Mouse (Mus musculus): ENCODE results near the gene Ulk4.

The Ulk4 gene

GRCm38 (mm10) chr9:120985009-120985408, 292.0 kb downstream of the Ulk4 start:
- no peaks in the 10 kb centered on the region for H3K27me3 ChIP-seq (ENCODE audit: control insufficient read depth, insufficient read depth, low read length, poor library complexity, severe bottlenecking)
- no peaks in the 10 kb centered on the region for H3K36me3 ChIP-seq (ENCODE audit: control insufficient read depth, insufficient read depth, low read length, poor library complexity, severe bottlenecking)
- DNase-seq (ENCODE audit: low read depth, low spot score) = no peak

GRCm38 (mm10) chr9:120984509-120984908, 292.5 kb downstream of the Ulk4 start:
- no peaks in the 10 kb centered on the region for H3K27me3 ChIP-seq (ENCODE audit: control insufficient read depth, insufficient read depth, low read length, poor library complexity, severe bottlenecking)
- no peak for DNase-seq (ENCODE audit: low read depth, low spot score)
- no peaks in the 10 kb centered on the region for H3K36me3 ChIP-seq (ENCODE audit: control insufficient read depth, insufficient read depth, low read length, poor library complexity, severe bottlenecking)

- DNase-seq (ENCODE audit: low read depth, low spot score) = no peak
Measured at GRCm38 (mm10) chr9:120983849-120984248, 293.1 kb downstream of the Ulk4 start.

GRCm38 (mm10) chr9:120981777-120982176, 295.2 kb downstream of the Ulk4 start:
- DNase-seq (ENCODE audit: low read depth, low spot score) = no peak
- Histone ChIP-seq H3K27me3 (ENCODE audit: control insufficient read depth, insufficient read depth, low read length, poor library complexity, severe bottlenecking) (no peaks in the 10 kb centered on the region), H3K36me3 (ENCODE audit: control insufficient read depth, insufficient read depth, low read length, poor library complexity, severe bottlenecking) (no peaks in the 10 kb centered on the region)

More at GRCm38 (mm10) chr9:120983849-120984248, 293.1 kb downstream of the Ulk4 start:
- Histone ChIP-seq H3K36me3 (ENCODE audit: control insufficient read depth, insufficient read depth, low read length, poor library complexity, severe bottlenecking) (no peaks in the 10 kb centered on the region), H3K27me3 (ENCODE audit: control insufficient read depth, insufficient read depth, low read length, poor library complexity, severe bottlenecking) (no peaks in the 10 kb centered on the region)

- Histone ChIP-seq H3K36me3 (ENCODE audit: control insufficient read depth, insufficient read depth, low read length, poor library complexity, severe bottlenecking) (no peaks in the 10 kb centered on the region), H3K27me3 (ENCODE audit: control insufficient read depth, insufficient read depth, low read length, poor library complexity, severe bottlenecking) (no peaks in the 10 kb centered on the region)
- no peak for DNase-seq (ENCODE audit: low read depth, low spot score)
Measured at GRCm38 (mm10) chr9:120976856-120977255, 300.1 kb downstream of the Ulk4 start.

GRCm38 (mm10) chr9:120976158-120976557, 300.8 kb downstream of the Ulk4 start:
- Histone ChIP-seq H3K27me3 (ENCODE audit: control insufficient read depth, insufficient read depth, low read length, poor library complexity, severe bottlenecking) (no peaks in the 10 kb centered on the region), H3K36me3 (ENCODE audit: control insufficient read depth, insufficient read depth, low read length, poor library complexity, severe bottlenecking) (no peaks in the 10 kb centered on the region)
- no peak for DNase-seq (ENCODE audit: low read depth, low spot score)

GRCm38 (mm10) chr9:120974209-120974608, 302.8 kb downstream of the Ulk4 start:
- Histone ChIP-seq H3K27me3 (ENCODE audit: control insufficient read depth, insufficient read depth, low read length, poor library complexity, severe bottlenecking) (no peaks in the 10 kb centered on the region), H3K36me3 (ENCODE audit: control insufficient read depth, insufficient read depth, low read length, poor library complexity, severe bottlenecking) (no peaks in the 10 kb centered on the region)
- no peak for DNase-seq (ENCODE audit: low read depth, low spot score)

- Histone ChIP-seq H3K27me3 (ENCODE audit: control insufficient read depth, insufficient read depth, low read length, poor library complexity, severe bottlenecking) (no peaks in the 10 kb centered on the region), H3K36me3 (ENCODE audit: control insufficient read depth, insufficient read depth, low read length, poor library complexity, severe bottlenecking) (no peaks in the 10 kb centered on the region)
- no peak for DNase-seq (ENCODE audit: low read depth, low spot score)
Measured at GRCm38 (mm10) chr9:120973026-120973515, 303.9 kb downstream of the Ulk4 start.

- DNase-seq (ENCODE audit: low read depth, low spot score) = no peak
- no peaks in the 10 kb centered on the region for H3K27me3 ChIP-seq (ENCODE audit: control insufficient read depth, insufficient read depth, low read length, poor library complexity, severe bottlenecking)
- peaks cover 2% of the 10 kb centered on the region for H3K36me3 ChIP-seq (ENCODE audit: control insufficient read depth, insufficient read depth, low read length, poor library complexity, severe bottlenecking)
Measured at GRCm38 (mm10) chr9:120965007-120965406, 312.0 kb downstream of the Ulk4 start.

- Histone ChIP-seq H3K36me3 (ENCODE audit: control insufficient read depth, insufficient read depth, low read length, poor library complexity, severe bottlenecking) (peaks cover 8% of the 10 kb centered on the region), H3K27me3 (ENCODE audit: control insufficient read depth, insufficient read depth, low read length, poor library complexity, severe bottlenecking) (no peaks in the 10 kb centered on the region)
- no peak for DNase-seq (ENCODE audit: low read depth, low spot score)
Measured at GRCm38 (mm10) chr9:120964224-120964623, 312.8 kb downstream of the Ulk4 start.

- Histone ChIP-seq H3K27me3 (ENCODE audit: control insufficient read depth, insufficient read depth, low read length, poor library complexity, severe bottlenecking) (no peaks in the 10 kb centered on the region), H3K36me3 (ENCODE audit: control insufficient read depth, insufficient read depth, low read length, poor library complexity, severe bottlenecking) (peaks cover 9% of the 10 kb centered on the region)
- DNase-seq (ENCODE audit: low read depth, low spot score) = no peak
Measured at GRCm38 (mm10) chr9:120963720-120964119, 313.3 kb downstream of the Ulk4 start.

- no peak for DNase-seq (ENCODE audit: low read depth, low spot score)
- peaks cover 10% of the 10 kb centered on the region for H3K36me3 ChIP-seq (ENCODE audit: control insufficient read depth, insufficient read depth, low read length, poor library complexity, severe bottlenecking)
- H3K27me3 ChIP-seq (ENCODE audit: control insufficient read depth, insufficient read depth, low read length, poor library complexity, severe bottlenecking) = no peaks in the 10 kb centered on the region
Measured at GRCm38 (mm10) chr9:120963104-120963503, 313.9 kb downstream of the Ulk4 start.

GRCm38 (mm10) chr9:120961969-120962700, 314.9 kb downstream of the Ulk4 start:
- peak; percentile 22 for DNase-seq (ENCODE audit: low read depth, low spot score)
- Histone ChIP-seq H3K27me3 (ENCODE audit: control insufficient read depth, insufficient read depth, low read length, poor library complexity, severe bottlenecking) (no peaks in the 10 kb centered on the region), H3K36me3 (ENCODE audit: control insufficient read depth, insufficient read depth, low read length, poor library complexity, severe bottlenecking) (peaks cover 11% of the 10 kb centered on the region)

- H3K27me3 ChIP-seq (ENCODE audit: control insufficient read depth, insufficient read depth, low read length, poor library complexity, severe bottlenecking) = no peaks in the 10 kb centered on the region
- DNase-seq (ENCODE audit: low read depth, low spot score) = no peak
- H3K36me3 ChIP-seq (ENCODE audit: control insufficient read depth, insufficient read depth, low read length, poor library complexity, severe bottlenecking) = peaks cover 17% of the 10 kb centered on the region
Measured at GRCm38 (mm10) chr9:120961466-120961865, 315.5 kb downstream of the Ulk4 start.

- DNase-seq (ENCODE audit: low read depth, low spot score) = no peak
- Histone ChIP-seq H3K27me3 (ENCODE audit: control insufficient read depth, insufficient read depth, low read length, poor library complexity, severe bottlenecking) (no peaks in the 10 kb centered on the region), H3K36me3 (ENCODE audit: control insufficient read depth, insufficient read depth, low read length, poor library complexity, severe bottlenecking) (peaks cover 21% of the 10 kb centered on the region)
Measured at GRCm38 (mm10) chr9:120960611-120961010, 316.4 kb downstream of the Ulk4 start.

- DNase-seq (ENCODE audit: low read depth, low spot score) = no peak
- Histone ChIP-seq H3K36me3 (ENCODE audit: control insufficient read depth, insufficient read depth, low read length, poor library complexity, severe bottlenecking) (peaks cover 22% of the 10 kb centered on the region), H3K27me3 (ENCODE audit: control insufficient read depth, insufficient read depth, low read length, poor library complexity, severe bottlenecking) (no peaks in the 10 kb centered on the region)
Measured at GRCm38 (mm10) chr9:120959225-120959624, 317.8 kb downstream of the Ulk4 start.

Data from splenic B cell, adult 2 months (primary cell).